In genomic region chr15:82906574-82907061, GRCm38 (mm10) we compare ENCODE assay signal across 8 mouse cellular contexts.
A peak's percentile ranks its signal among the peaks of the same experiment; 100 is the strongest.
DNase-seq lines count a peak whose midpoint lies in the region; ATAC-seq and TF ChIP-seq lines count a peak whose summit lies in the region.

No protein-coding gene starts in this region.

- H3K4me2 ChIP-seq in lung, postnatal 0 days (replicated peaks; ENCODE audit: low read depth, low read length) = no peak overlapping the region
- no peak overlapping the region for H3K4me2 ChIP-seq in midbrain, postnatal 0 days (ENCODE audit: low read depth, low read length, poor library complexity, severe bottlenecking)

- no peak overlapping the region for H3K9ac ChIP-seq in lung, postnatal 0 days (replicated peaks; ENCODE audit: low read depth)
- no peak overlapping the region for H3K9ac ChIP-seq in midbrain, postnatal 0 days (replicated peaks; ENCODE audit: low read length, poor library complexity, severe bottlenecking)

- no peaks in the 10 kb centered on the region for H3K36me3 ChIP-seq in lung, postnatal 0 days (ENCODE audit: insufficient read depth, low read length)
- H3K36me3 ChIP-seq in midbrain, postnatal 0 days (ENCODE audit: insufficient read depth, low read length) = no peaks in the 10 kb centered on the region

- H3K27ac ChIP-seq in lung, postnatal 0 days (ENCODE audit: low read length) = no peak overlapping the region
- H3K27ac ChIP-seq in midbrain, postnatal 0 days (ENCODE audit: low read depth, low read length) = 0 out of 2 replicates have a peak overlapping the region, but pooled peaks have one; percentile 12

- WGBS in lung, postnatal 0 days = 41% methylated on average over 7 of the region's 7 CpGs
- 43% methylated on average over 7 of the region's 7 CpGs for WGBS in midbrain, postnatal 0 days

- peak; percentile 61 for TF ChIP-seq CTCF in lung, postnatal 0 days (IDR thresholded peaks at IDR 0.05)
- TF ChIP-seq CTCF in midbrain, postnatal 0 days (IDR thresholded peaks at IDR 0.05) = peak; percentile 69

- no peak for TF ChIP-seq EP300 in lung, postnatal 0 days (IDR thresholded peaks at IDR 0.05)

- no peak overlapping the region for H3K4me3 ChIP-seq in lung, postnatal 0 days (ENCODE audit: low read depth, low read length)
- no peak overlapping the region for H3K4me3 ChIP-seq in midbrain, postnatal 0 days (ENCODE audit: low read depth, low read length)

- ATAC-seq in lung, postnatal 0 days = peak; percentile 38
- ATAC-seq in midbrain, postnatal 0 days (ENCODE audit: low FRiP score) = no peak

- H3K4me1 ChIP-seq in lung, postnatal 0 days (ENCODE audit: insufficient read depth, low read depth, low read length) = no peaks in the 10 kb centered on the region
- peaks cover 7% of the 10 kb centered on the region for H3K4me1 ChIP-seq in midbrain, postnatal 0 days (ENCODE audit: insufficient read depth, low read length)

- no peaks in the 10 kb centered on the region for H3K9me3 ChIP-seq in lung, postnatal 0 days (ENCODE audit: low read length)
- no peaks in the 10 kb centered on the region for H3K9me3 ChIP-seq in midbrain, postnatal 0 days (ENCODE audit: low read length)

- peak; percentile 55 for DNase-seq in embryo, embryonic 11 days
- no peak for DNase-seq in embryo, embryonic 9.5 days (ENCODE audit: extremely low spot score)
- peak; percentile 57 for DNase-seq in lung, postnatal 0 days (ENCODE audit: low spot score)
- no peak for DNase-seq in lung, postnatal 14 days
- peak; percentile 48 for DNase-seq in forelimb bud, embryonic 11.5 days (ENCODE audit: low read depth, low spot score)
- no peak for DNase-seq in midbrain, postnatal 0 days (ENCODE audit: low spot score)
- DNase-seq in thymus, postnatal 0 days (ENCODE audit: low spot score) = no peak
- no peak for DNase-seq in retina, postnatal 1 day

- H3K27me3 ChIP-seq in lung, postnatal 0 days (replicated peaks; ENCODE audit: insufficient read depth, low read length) = no peaks in the 10 kb centered on the region
- H3K27me3 ChIP-seq in midbrain, postnatal 0 days (ENCODE audit: insufficient read depth, low read length) = no peaks in the 10 kb centered on the region

Comparison
In these comparisons a context has a peak if more than half of its experiments do, and no peak if none do; other contexts are left out.
1. DNase-seq: peak in embryo, embryonic 11 days (single experiment), lung, postnatal 0 days (single experiment) and forelimb bud, embryonic 11.5 days (single experiment); none in embryo, embryonic 9.5 days (single experiment), lung, postnatal 14 days (single experiment), midbrain, postnatal 0 days (single experiment), thymus, postnatal 0 days (single experiment) and retina, postnatal 1 day (single experiment).